Mouse (Mus musculus): Measurements from ENCODE around the gene Casc3. TPM values are rescaled to one million over a fixed set of nuclear protein-coding genes. Genes with fewer than 3 reads are reported as not detected.
A peak's percentile ranks its signal among the peaks of the same experiment; 100 is the strongest.

Casc3 gene
- polyA plus RNA-seq, 1 experiment = 22.0 TPM

GRCm38 (mm10) chr11:98774582-98775347, 29.9 kb upstream of the Casc3 start, which contains the start of gene Nr1d1:
Gene Nr1d1 (minus strand): TSS chr11:98775333.
- Histone ChIP-seq H3K4me1 (ENCODE audit: control insufficient read depth, insufficient read depth, insufficient read length, low read length) (peaks cover 25% of the 10 kb centered on the region), H3K27me3 (ENCODE audit: control insufficient read depth, insufficient read depth, low read length) (no peaks in the 10 kb centered on the region), H3K36me3 (ENCODE audit: control insufficient read depth, insufficient read depth, low read length) (peaks cover 28% of the 10 kb centered on the region), H3K4me3 (ENCODE audit: low read depth, low read length) (peak within 1 kb of the TSS; percentile 68), H3K27ac (ENCODE audit: insufficient read depth, low read depth, low read length) (peak within 1 kb of the TSS; percentile 99)
- WGBS = under 1% methylated on average over 22 of the region's 22 CpGs
- TF ChIP-seq CTCF (IDR thresholded peaks at IDR 0.05; ENCODE audit: extremely low read depth, insufficient read length, insufficient replicate concordance, low read depth, low read length) (no peak), POLR2A (IDR thresholded peaks at IDR 0.05; ENCODE audit: low read depth, low read length) (peak; percentile 83)

- Histone ChIP-seq H3K4me1 (ENCODE audit: control insufficient read depth, insufficient read depth, insufficient read length, low read length) (peaks cover 19% of the 10 kb centered on the region), H3K36me3 (ENCODE audit: control insufficient read depth, insufficient read depth, low read length) (peaks cover 21% of the 10 kb centered on the region), H3K4me3 (ENCODE audit: low read depth, low read length) (peak overlapping the region; percentile 68), H3K27ac (ENCODE audit: insufficient read depth, low read depth, low read length) (peak overlapping the region; percentile 99), H3K27me3 (ENCODE audit: control insufficient read depth, insufficient read depth, low read length) (no peaks in the 10 kb centered on the region)
- TF ChIP-seq POLR2A (IDR thresholded peaks at IDR 0.05; ENCODE audit: low read depth, low read length) = no peak
- no peak for TF ChIP-seq CTCF (IDR thresholded peaks at IDR 0.05; ENCODE audit: extremely low read depth, insufficient read length, insufficient replicate concordance, low read depth, low read length)
- 2% methylated on average over 15 of the region's 15 CpGs for WGBS
These were observed 29.2 kb upstream of the Casc3 start for GRCm38 (mm10) chr11:98775348-98776051.

DNA sequence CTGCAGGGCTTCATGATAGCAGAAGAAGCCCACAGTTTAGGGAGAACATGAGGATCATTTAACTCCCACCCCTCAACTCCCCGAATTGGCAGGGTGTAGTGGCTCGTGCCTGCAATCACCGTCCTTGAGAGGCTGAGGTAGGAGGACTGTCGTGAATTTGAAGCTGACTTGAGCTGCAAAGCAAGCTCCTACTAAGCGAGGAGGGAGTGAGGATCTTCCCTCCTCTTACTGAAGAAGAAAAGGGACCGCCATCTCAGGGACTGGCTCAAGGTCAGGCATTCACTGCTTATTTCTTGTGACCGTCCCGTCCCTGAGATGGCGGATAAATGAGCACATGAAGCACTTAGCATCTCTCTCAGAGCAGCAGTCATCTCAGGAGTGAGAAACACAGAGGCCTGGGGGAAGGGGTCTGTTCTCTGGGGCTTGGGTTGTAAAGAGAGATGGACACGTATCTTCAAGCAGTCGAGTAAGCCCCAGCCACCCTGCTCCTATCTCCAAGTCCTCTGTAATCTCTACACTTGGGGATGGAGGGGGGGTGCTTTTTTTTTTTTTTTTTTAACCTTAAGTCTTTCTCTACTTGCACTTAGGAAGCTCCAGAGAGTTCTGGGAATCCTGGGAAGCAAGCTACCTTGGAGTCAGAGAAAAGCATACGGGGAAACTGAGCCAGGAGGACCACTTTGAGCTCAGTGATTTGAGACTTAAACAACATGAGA, 28.5 kb upstream of the Casc3 start:
- Histone ChIP-seq H3K4me3 (ENCODE audit: low read depth, low read length) (peak overlapping the region; percentile 9; the same call in 1 of the 2 replicates), H3K27ac (ENCODE audit: insufficient read depth, low read depth, low read length) (peak overlapping the region; percentile 93), H3K27me3 (ENCODE audit: control insufficient read depth, insufficient read depth, low read length) (no peaks in the 10 kb centered on the region), H3K36me3 (ENCODE audit: control insufficient read depth, insufficient read depth, low read length) (peaks cover 14% of the 10 kb centered on the region), H3K4me1 (ENCODE audit: control insufficient read depth, insufficient read depth, insufficient read length, low read length) (peaks cover 17% of the 10 kb centered on the region)
- no peak for TF ChIP-seq POLR2A (IDR thresholded peaks at IDR 0.05; ENCODE audit: low read depth, low read length)
- TF ChIP-seq CTCF (IDR thresholded peaks at IDR 0.05; ENCODE audit: extremely low read depth, insufficient read length, insufficient replicate concordance, low read depth, low read length) = no peak
- 36% methylated on average over 12 of the region's 12 CpGs for WGBS

DNA sequence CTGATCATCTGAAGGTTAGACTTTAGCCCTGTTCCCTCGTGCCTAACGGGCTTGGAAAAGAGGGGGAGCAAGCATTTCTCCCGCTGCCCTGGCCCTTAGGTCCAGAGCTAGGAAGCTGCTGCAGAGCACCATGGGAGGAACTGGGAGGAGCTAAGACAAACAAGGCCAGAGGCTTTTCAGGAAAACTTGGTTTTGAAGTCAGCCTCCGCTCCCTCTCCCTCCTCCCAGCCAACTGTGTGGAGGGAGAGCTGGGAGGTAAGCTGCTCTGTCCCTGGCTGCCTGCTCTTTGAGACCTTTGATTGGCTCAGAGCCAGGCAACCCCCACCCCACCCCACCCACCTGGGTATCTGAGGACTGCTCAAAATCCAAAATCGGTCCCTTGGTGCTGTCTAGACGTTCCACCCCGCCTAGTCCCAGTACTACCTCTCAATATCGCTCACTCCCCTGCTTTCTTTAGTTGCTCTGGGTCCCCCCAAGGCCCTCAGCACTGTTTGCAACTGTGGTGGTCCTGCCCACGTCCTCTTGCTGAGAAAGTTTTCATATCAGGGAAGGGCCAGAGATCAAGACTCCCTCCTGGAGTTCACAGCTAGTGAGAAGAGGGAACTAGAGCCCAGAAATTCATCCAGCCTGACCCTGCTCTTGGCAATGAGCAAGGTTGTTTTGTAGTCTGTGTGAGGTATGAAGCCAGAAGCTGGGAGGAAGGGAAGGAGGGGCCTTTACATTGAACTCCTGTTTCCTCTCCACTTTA, 27.7 kb upstream of the Casc3 start:
- 9% methylated on average over 9 of the region's 9 CpGs for WGBS
- H3K4me3 ChIP-seq (ENCODE audit: low read depth, low read length) = peak overlapping the region; percentile 4; the same call in 1 of the 2 replicates
- TF ChIP-seq CTCF (IDR thresholded peaks at IDR 0.05; ENCODE audit: extremely low read depth, insufficient read length, insufficient replicate concordance, low read depth, low read length) (no peak), POLR2A (IDR thresholded peaks at IDR 0.05; ENCODE audit: low read depth, low read length) (peak; percentile 60)
- peaks cover 6% of the 10 kb centered on the region for H3K36me3 ChIP-seq (ENCODE audit: control insufficient read depth, insufficient read depth, low read length)
- H3K4me1 ChIP-seq (ENCODE audit: control insufficient read depth, insufficient read depth, insufficient read length, low read length) = peaks cover 20% of the 10 kb centered on the region
- H3K27ac ChIP-seq (ENCODE audit: insufficient read depth, low read depth, low read length) = peak overlapping the region; percentile 93
- H3K27me3 ChIP-seq (ENCODE audit: control insufficient read depth, insufficient read depth, low read length) = no peaks in the 10 kb centered on the region

- H3K27me3 ChIP-seq (ENCODE audit: control insufficient read depth, insufficient read depth, low read length) = no peaks in the 10 kb centered on the region
- no peak overlapping the region for H3K4me3 ChIP-seq (ENCODE audit: low read depth, low read length)
- H3K36me3 ChIP-seq (ENCODE audit: control insufficient read depth, insufficient read depth, low read length) = no peaks in the 10 kb centered on the region
- TF ChIP-seq CTCF (IDR thresholded peaks at IDR 0.05; ENCODE audit: extremely low read depth, insufficient read length, insufficient replicate concordance, low read depth, low read length) (no peak), POLR2A (IDR thresholded peaks at IDR 0.05; ENCODE audit: low read depth, low read length) (no peak)
- peaks cover 25% of the 10 kb centered on the region for H3K4me1 ChIP-seq (ENCODE audit: control insufficient read depth, insufficient read depth, insufficient read length, low read length)
- H3K27ac ChIP-seq (ENCODE audit: insufficient read depth, low read depth, low read length) = no peak overlapping the region
These were observed 26.8 kb upstream of the Casc3 start for GRCm38 (mm10) chr11:98777888-98778287.

- Histone ChIP-seq H3K27me3 (ENCODE audit: control insufficient read depth, insufficient read depth, low read length) (no peaks in the 10 kb centered on the region), H3K4me3 (ENCODE audit: low read depth, low read length) (no peak overlapping the region), H3K4me1 (ENCODE audit: control insufficient read depth, insufficient read depth, insufficient read length, low read length) (peaks cover 37% of the 10 kb centered on the region), H3K36me3 (ENCODE audit: control insufficient read depth, insufficient read depth, low read length) (no peaks in the 10 kb centered on the region), H3K27ac (ENCODE audit: insufficient read depth, low read depth, low read length) (peak overlapping the region; percentile 87)
- TF ChIP-seq POLR2A (IDR thresholded peaks at IDR 0.05; ENCODE audit: low read depth, low read length) (0 out of 2 replicates have a peak, but pooled peaks have one; percentile 40), CTCF (IDR thresholded peaks at IDR 0.05; ENCODE audit: extremely low read depth, insufficient read length, insufficient replicate concordance, low read depth, low read length) (no peak)
- WGBS = 48% methylated on average over 13 of the region's 14 CpGs
These were observed 22.7 kb upstream of the Casc3 start for GRCm38 (mm10) chr11:98781851-98782512.

Data from small intestine, adult 2 months (tissue).